Mouse (Mus musculus) hematopoietic stem cell, adult 5-6 weeks (primary cell): ENCODE measurements around the gene Cst8. TPM values are rescaled to one million over a fixed set of nuclear protein-coding genes. Genes with fewer than 3 reads are reported as not detected.
"Not testable (repeated sequence)": the region's sequence is repeated elsewhere in the genome, so short reads cannot be mapped to it uniquely, and the experiment has no call there.

Experiments used
- ATAC-seq, 2 experiments: fragments of 125-278 bp in 1 of 2; replicated peaks in 1 of 2; 2 replicates each; pipeline ENCODE4 v1.8.0; 2016 to 2017; ENCODE audit warnings: inconsistent platforms in 2 of 2, mild to moderate bottlenecking in 2 of 2, moderate number of reproducible peaks in 2 of 2, low read depth in 1 of 2, moderate TSS enrichment in 1 of 2; ENCODE audit not compliant: low FRiP score in 2 of 2, poor library complexity in 2 of 2, severe bottlenecking in 2 of 2, insufficient read depth in 1 of 2, low TSS enrichment in 1 of 2
- total RNA-seq: library from RNA; stranded (forward); fragments of 172-1452, 232-1000 nt; gene quantifications from 2 replicates; pipeline ENCODE4 v1.2.3, GENCODE M21; 2017

Cst8 gene
- not detected in 2 replicates for total RNA-seq

- ATAC-seq = no peak
These were observed at the start of gene Cst8 for GRCm38 (mm10) chr2:148798485-148798884. TSS of gene Cst8 (plus strand) at chr2:148798785.

GRCm38 (mm10) chr2:148750058-148750457 is 48.5 kb upstream of the Cst8 start, which contains the start of gene Cstl1:
TSS of gene Cstl1 (plus strand) at chr2:148750358.
- ATAC-seq = no peak

GRCm38 (mm10) chr2:148751893-148752813 is 46.4 kb upstream of the Cst8 start:
- ATAC-seq = peak; percentile 87

GRCm38 (mm10) chr2:148754310-148754846 is 44.2 kb upstream of the Cst8 start:
- ATAC-seq = peak in 1 of 2 experiments; percentile 36; a peak in 1 of 4 replicates

- no peak for ATAC-seq
These were observed 34.8 kb upstream of the Cst8 start for GRCm38 (mm10) chr2:148763648-148764388.

- not testable (repeated sequence) for ATAC-seq
These were observed 27.2 kb upstream of the Cst8 start, which contains the start of gene Cst11 for GRCm38 (mm10) chr2:148771397-148771796. TSS of gene Cst11 (minus strand) at chr2:148771497.

GRCm38 (mm10) chr2:148781709-148782108 is 16.9 kb upstream of the Cst8 start, which contains the start of gene 8030411F24Rik:
TSS of gene 8030411F24Rik (plus strand) at chr2:148782009.
- no peak for ATAC-seq

- ATAC-seq = no peak
These were observed 9.4 kb upstream of the Cst8 start, which contains the start of gene Cst12 for GRCm38 (mm10) chr2:148789142-148789541. TSS of gene Cst12 (plus strand) at chr2:148789361.

- peak; percentile 29 to 71; a peak in 3 of 4 replicates for ATAC-seq
These were observed 2.9 kb downstream of the Cst8 start for GRCm38 (mm10) chr2:148801491-148801921.

GRCm38 (mm10) chr2:148806696-148807095 is 8.1 kb downstream of the Cst8 start:
- ATAC-seq = no peak

GRCm38 (mm10) chr2:148819909-148820308 is 21.3 kb downstream of the Cst8 start, which contains the start of gene Cst13:
TSS of gene Cst13 (plus strand) at chr2:148820081.
- no peak for ATAC-seq

GRCm38 (mm10) chr2:148825986-148826385 is 27.4 kb downstream of the Cst8 start:
- ATAC-seq = no peak

- ATAC-seq = no peak
These were observed 36.3 kb downstream of the Cst8 start, which contains the start of gene Cst9 for GRCm38 (mm10) chr2:148834912-148835311. TSS of gene Cst9 (plus strand) at chr2:148835147.

- ATAC-seq = no peak
These were observed 39.6 kb downstream of the Cst8 start for GRCm38 (mm10) chr2:148838075-148838777.

GRCm38 (mm10) chr2:148839224-148839623 is 40.6 kb downstream of the Cst8 start:
- no peak for ATAC-seq

GRCm38 (mm10) chr2:148851116-148851906 is 52.7 kb downstream of the Cst8 start:
- ATAC-seq = peak; percentile 93 to 98
